Mouse (Mus musculus): Measurements from ENCODE around the gene Nup98.

DNA sequence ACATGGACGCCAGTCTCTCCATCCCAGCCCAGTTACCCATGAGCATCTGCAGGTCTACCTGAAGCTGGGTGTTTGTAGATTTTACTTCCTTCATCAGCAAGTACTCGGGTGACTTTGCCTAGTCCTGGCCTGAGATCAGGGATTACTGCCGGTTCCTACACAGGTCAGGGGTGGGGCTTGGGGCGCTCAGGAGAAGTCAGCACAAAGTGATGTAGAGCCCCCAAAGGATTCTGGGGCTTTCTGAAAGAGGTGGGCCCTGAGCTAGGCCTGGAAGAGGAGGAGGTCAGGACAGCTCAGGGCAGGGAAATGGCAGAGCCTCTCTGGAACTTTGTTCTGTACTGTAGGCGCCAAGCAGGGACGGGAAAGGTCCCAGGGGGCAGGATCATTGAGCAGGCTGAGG is 107.3 kb downstream of the Nup98 start:
- TF ChIP-seq GATA1 (IDR thresholded peaks at IDR 0.05; ENCODE audit: borderline replicate concordance, low read length) (no peak), FLI1 (IDR thresholded peaks at IDR 0.05; ENCODE audit: low read length) (no peak)

Data from megakaryocyte, embryonic 14.5 days (primary cell).